Mouse (Mus musculus): ENCODE measurements at regions not wholly inside any gene's neighbourhood (a gene's known extent, or its start where the extent isn't known, plus 50 kb on each side); places are given as distances from the start of the nearest gene placed in this dataset.

DNA sequence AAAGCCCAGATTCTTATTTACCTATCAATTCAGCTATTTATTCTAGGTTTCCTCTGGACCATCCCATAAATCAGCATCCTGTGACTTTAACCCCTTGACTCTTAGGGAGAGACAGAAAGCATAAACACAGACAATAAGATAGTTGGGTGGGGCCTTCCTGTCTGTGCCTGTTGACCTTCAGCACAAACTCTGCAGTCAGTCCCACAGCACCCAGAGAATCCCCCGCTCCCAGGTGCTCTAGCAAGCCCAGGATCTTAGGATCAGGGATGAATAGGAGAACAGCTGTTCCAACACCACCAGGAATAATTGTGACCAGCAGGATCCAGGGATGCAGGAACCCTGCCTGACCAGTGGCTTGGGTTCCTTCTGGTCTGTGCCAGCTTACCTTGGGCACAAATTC, 107.8 kb downstream of the Basp1 start:
- peak; percentile 86 for DNase-seq (ENCODE audit: low read depth, low spot score)

DNA sequence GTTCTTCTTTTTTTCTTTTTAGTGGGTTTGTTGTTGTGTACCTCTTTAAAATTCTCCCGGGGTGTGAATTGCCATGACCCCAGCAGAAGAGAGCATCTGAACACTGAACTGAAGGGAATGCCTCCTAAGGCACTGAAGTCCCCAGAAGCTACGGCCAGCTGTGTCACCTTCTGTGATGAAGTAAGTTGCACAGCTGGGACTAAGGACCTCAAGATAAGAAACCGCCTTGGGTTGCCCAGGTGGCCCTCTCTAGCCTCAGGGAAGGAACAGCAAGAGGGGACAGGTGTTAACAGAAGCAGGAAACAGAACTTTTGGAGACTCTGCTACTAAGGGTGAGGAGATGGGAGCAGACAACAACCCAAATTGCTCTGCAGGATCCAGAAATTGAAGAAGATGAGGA, 110.2 kb downstream of the Basp1 start:
- DNase-seq (ENCODE audit: low read depth, low spot score) = no peak

DNA sequence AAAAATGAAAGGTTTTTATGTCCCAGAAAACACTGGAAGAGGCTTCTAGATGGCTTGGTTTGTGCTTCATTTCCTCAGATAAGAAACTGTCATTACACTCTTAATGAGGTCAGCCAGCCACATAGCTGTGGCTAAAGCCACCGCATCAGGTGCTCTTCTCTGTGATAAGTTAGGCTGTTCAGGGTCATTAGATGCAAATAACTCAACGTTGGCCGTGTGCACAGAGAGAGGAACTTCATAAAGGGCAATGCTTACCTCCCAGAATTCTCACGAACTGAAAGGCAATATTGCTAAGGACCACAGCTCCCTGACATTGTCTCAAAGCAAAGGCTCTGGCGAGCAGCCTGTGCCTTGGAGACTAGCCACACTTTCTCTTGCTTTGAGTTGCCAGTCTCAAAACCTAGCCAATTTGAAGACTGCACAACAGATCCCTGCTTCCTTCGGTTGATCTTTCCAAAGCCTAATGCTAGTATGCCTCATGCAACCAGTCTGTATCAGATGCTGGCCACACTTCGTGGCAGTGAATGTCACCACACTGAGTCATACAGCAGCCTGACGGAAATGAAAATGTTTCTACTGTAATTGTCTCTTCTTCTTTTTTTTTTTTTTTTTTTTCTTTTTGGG, 110.8 kb downstream of the Basp1 start:
- no peak for DNase-seq (ENCODE audit: low read depth, low spot score)

GRCm38 (mm10) chr15:25301810-25302209, 111.8 kb downstream of the Basp1 start:
- DNase-seq (ENCODE audit: low read depth, low spot score) = peak; percentile 23

DNA sequence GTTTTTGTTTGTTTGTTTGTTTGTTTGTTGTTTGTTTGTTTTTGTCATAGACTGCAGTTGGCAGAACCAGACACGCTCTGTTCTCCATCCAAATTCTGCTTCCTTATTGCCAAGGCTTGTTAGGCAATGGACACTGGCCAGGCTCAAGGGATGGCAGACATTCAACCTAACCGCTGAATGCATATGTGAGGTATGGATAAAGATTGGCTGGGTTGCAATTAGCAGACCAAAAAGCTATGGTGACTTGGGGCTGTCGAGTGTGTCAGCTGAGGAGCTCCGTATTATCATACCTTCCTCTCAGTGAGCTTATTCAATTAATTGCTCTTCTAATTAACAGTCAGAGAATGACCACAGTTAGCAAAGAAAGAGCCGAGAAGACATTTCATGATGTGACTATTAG, 116.3 kb downstream of the Basp1 start:
- no peak for DNase-seq (ENCODE audit: low read depth, low spot score)

- DNase-seq (ENCODE audit: low read depth, low spot score) = no peak
Observed at GRCm38 (mm10) chr15:25296714-25297113, 116.8 kb downstream of the Basp1 start.

GRCm38 (mm10) chr15:25295753-25296152, 117.8 kb downstream of the Basp1 start:
- DNase-seq (ENCODE audit: low read depth, low spot score) = peak; percentile 25

DNA sequence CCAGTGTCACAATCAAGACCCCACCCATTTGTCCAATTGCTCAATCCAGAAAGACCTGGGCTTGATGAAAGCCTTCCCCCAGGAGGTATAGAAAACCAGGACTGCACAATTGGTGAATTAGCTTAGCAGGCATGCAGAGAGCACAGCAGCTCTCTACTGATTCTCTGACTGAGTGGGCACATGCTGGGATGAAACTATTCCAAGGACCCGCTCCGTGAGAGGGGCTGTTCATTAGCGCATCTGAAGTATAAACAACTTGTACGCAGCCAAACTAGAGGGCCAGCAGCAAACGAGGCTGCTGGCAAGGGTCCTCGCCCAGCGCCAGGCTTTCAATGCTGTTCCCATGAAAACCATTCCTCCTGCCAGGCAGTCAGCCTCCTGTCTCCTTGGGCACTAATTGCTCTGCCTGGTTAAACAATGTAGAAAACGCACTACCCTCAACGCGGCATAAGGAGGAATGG, 122.3 kb downstream of the Basp1 start:
- peak; percentile 46 for DNase-seq (ENCODE audit: low read depth, low spot score)

GRCm38 (mm10) chr15:25287850-25288249, 125.7 kb downstream of the Basp1 start:
- no peak for DNase-seq (ENCODE audit: low read depth, low spot score)

GRCm38 (mm10) chr15:25284354-25285199, 129.0 kb downstream of the Basp1 start:
- no peak for DNase-seq (ENCODE audit: low read depth, low spot score)

DNA sequence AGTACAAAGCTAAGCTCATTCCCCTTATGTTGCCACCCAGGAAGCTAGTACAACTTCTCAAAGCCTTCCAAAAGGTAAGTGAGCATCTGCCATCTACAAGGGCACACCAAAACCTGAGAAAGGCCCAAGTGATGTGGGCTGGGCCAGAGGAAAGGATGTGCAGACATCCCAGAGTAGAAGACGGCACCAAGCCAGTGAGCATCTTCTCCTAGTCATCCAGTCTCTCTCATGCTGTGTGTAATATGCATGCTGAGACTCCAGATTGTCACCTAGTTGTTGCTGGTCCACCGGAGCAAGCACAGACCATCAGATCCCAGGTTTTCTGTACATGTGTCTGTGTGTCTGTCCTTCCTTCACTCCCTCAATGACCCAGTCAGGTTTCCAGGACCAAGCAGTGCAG, 129.9 kb downstream of the Basp1 start:
- DNase-seq (ENCODE audit: low read depth, low spot score) = no peak

DNA sequence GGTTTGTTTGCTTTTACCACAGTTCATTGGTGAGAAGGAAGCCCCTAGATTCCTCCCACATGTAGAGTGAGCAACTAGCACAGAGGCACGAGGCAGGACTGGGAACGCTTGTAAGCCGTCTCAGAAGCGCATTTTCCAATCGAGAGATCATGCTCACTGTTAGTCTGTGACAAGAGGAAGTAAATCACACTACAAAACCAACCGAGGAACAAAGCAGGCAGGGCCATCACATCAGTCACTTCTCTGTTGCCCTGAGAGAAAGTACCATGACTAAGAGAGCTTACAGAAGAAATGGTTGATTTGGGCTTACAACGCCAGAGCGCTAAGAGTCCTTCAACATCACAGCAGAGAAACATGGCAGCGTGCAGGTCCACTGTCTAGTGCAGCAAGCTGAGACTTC, 131.2 kb downstream of the Basp1 start:
- no peak for DNase-seq (ENCODE audit: low read depth, low spot score)

- no peak for DNase-seq (ENCODE audit: low read depth, low spot score)
Observed at GRCm38 (mm10) chr15:25281942-25282341, 131.6 kb downstream of the Basp1 start.

DNA sequence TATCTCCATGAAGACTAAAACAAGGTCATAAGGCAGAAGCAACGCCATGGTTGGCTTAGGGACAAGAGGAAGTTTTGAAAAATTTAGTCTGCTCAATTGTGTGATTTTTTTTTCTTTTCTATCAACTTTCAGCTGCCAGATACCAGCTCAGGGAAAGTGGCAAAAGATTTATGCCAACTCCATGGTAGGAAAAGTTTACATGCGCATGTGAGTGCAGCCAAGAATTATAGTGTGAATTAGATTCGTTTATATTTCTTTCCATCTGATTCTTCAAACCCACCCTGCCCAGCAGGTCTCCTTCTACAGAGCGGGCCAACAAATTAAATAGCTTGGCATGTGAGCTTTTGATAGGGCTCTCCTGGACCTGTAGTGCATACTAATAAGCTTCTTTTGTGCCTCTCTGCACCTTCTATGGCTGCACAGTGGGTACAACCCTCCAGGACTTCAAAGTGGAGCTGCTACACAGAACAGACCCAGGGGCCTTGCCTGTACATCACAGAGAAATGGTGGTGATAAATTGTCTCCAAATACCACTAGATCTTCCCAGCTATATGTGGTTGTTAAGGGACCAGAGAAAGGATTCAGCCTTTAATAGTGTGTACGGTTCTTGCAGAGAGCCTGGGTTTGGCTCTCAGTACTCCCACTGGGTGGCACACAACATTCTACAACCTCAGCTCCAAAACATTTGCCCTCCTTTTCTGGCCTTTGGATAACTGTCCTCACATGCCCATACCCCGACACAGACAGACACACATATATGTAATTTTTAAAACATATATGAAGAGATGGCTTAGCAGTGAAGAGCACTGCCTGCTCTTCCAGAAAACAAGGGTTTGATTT, 135.0 kb downstream of the Basp1 start:
- no peak for DNase-seq (ENCODE audit: low read depth, low spot score)

- DNase-seq (ENCODE audit: low read depth, low spot score) = no peak
Observed at GRCm38 (mm10) chr15:25276227-25276626, 137.3 kb downstream of the Basp1 start.

GRCm38 (mm10) chr15:25271886-25272285, 141.7 kb downstream of the Basp1 start:
- DNase-seq (ENCODE audit: low read depth, low spot score) = no peak

DNA sequence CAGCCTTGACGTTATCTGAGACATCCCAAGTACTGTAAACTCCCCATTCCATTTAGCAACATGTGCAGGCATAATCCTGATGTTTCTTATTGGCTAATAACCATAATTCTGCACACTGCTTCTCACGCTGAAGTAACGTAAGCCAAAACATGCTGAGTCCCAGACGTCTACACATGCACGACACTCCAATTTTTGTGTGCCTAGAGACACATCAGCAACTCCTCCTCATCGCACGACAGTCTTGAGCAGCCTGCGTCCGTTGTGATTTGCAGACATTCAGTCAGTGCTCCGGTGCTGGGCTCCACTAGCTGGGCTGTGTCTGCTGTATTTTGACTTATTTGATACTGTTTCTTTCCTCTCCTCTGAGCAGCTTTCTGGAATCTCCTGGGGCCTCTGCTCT, 143.2 kb downstream of the Basp1 start:
- no peak for DNase-seq (ENCODE audit: low read depth, low spot score)

DNA sequence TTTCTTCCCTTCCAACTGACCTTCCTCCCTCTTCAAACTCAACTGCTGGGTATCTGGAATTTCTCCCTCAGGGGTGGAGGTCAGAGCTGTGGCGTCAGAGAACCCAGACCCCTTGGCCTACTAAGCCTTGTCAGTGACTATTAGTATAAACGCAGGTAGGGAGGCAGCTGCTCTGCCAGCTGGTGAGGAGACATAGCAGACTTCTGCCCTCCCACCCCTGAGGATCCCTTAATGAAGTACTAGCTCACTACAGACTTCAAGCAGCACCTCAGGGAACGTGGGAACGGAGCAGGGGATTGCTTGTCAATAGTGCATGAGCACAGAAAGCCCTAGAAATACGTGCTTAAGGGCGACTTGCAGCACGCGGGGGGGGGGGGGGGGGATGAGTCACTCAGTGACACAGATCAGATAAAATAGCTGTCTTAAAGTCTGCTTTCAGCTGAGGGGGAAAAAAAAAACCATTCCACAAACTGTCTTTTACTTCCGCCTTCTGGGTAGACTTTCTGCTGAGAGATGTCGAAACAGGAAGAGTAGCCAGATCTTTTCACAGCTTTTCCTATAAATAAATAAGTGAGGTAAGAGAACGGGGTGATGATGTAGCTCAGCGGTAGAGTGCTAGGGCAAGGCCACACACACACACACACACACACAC, 144.1 kb downstream of the Basp1 start:
- DNase-seq (ENCODE audit: low read depth, low spot score) = no peak

DNA sequence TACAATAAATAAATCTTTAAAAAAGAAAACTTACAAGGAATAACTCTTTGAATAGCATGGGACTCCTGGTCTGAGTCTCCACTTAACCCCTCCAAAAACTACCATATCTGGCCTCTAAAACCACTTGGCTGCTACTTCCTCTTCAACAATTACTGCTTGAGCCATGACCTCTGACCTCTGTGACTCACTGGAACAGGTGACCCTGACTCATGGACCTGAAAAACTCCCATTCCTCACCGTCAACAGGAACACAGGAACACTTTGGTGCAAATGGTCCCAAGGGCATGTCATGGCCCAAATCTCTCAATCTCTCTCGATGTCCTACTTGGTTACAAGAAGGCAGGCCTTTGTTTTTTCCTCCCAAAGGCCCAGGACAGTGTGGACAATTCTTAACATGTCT, 145.1 kb downstream of the Basp1 start:
- DNase-seq (ENCODE audit: low read depth, low spot score) = no peak

DNA sequence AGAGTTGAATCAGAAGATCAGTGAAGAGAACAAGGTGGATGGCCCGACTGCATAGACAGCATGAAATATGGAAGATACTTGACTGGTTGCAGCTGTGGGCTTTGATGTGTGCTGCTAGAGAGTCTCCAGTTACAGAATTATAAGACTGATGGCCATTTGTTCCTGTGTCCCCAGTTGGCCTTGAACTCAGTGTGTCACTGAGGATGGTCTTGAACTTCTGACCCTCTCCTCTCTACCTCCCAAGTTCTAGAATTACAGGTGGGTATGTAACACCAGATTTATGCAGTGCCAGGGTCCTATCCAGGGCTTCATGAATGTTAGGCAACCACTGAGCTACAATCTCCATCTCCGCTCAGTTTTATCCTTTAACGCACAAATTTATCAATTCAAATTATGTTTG, 146.1 kb downstream of the Basp1 start:
- DNase-seq (ENCODE audit: low read depth, low spot score) = no peak

GRCm38 (mm10) chr15:25252648-25253567, 160.7 kb downstream of the Basp1 start:
- no peak for DNase-seq (ENCODE audit: low read depth, low spot score)

Measured in ES-CJ7 (cell line).